Mouse (Mus musculus) intestine, postnatal 0 days (tissue): Measurements from ENCODE around the gene Map3k15. TPM values are rescaled to one million over a fixed set of nuclear protein-coding genes. Genes with fewer than 3 reads are reported as not detected.
A peak's percentile ranks its signal among the peaks of the same experiment; 100 is the strongest.

Experiments
- ATAC-seq: fragments of 200-750 bp; cut with Nextera tagmentation; 2 replicates; pipeline ENCODE4 v1.8.0; 2017; ENCODE audit warnings: mild to moderate bottlenecking, moderate TSS enrichment, moderate library complexity
- H3K27ac ChIP-seq: fragments of 300-500 bp; sonication (generic); 2 replicates; pipeline ENCODE4 v1.5.1; 2014; ENCODE audit warnings: mild to moderate bottlenecking, low read depth, low read length, moderate library complexity
- H3K27me3 ChIP-seq: fragments of 300-500 bp; sonication (generic); replicated peaks from 2 replicates; pipeline ENCODE4 v1.6.1; 2014; ENCODE audit warnings: low read length, mixed read lengths; ENCODE audit not compliant: control insufficient read depth, insufficient read depth
- H3K36me3 ChIP-seq: fragments of 300-500 bp; sonication (generic); 2 replicates; pipeline ENCODE4 v1.6.1; 2014; ENCODE audit warnings: mild to moderate bottlenecking, moderate library complexity; ENCODE audit not compliant: control insufficient read depth, insufficient read depth
- H3K4me1 ChIP-seq: fragments of 300-500 bp; sonication (generic); replicated peaks from 2 replicates; pipeline ENCODE4 v1.6.1; 2014; ENCODE audit warnings: antibody characterized with exemption, low read length, mixed read lengths; ENCODE audit not compliant: control insufficient read depth, insufficient read depth
- H3K4me2 ChIP-seq: fragments of 300-500 bp; sonication (generic); replicated peaks from 2 replicates; pipeline ENCODE4 v1.6.1; 2014; ENCODE audit warnings: low read depth, mild to moderate bottlenecking, moderate library complexity
- H3K4me3 ChIP-seq: fragments of 300-500 bp; sonication (generic); 2 replicates; pipeline ENCODE4 v1.5.1; 2014; ENCODE audit warnings: low read depth, low read length
- H3K9ac ChIP-seq: fragments of 300-500 bp; sonication (generic); 2 replicates; pipeline ENCODE4 v1.6.1; 2014; ENCODE audit warnings: mild to moderate bottlenecking, low read depth, low read length
- H3K9me3 ChIP-seq: fragments of 300-500 bp; sonication (generic); 2 replicates; pipeline ENCODE4 v1.6.1; 2016; ENCODE audit warnings: mixed run types; ENCODE audit not compliant: control insufficient read depth
- CTCF ChIP-seq: sonication (generic); IDR thresholded peaks from 2 replicates; pipeline ENCODE4 v1.5.1; 2016; ENCODE audit warnings: low read depth, mild to moderate bottlenecking, control low read depth, antibody characterized with exemption, moderate library complexity
- WGBS: fragments of 180-500 bp; shearing (Covaris S2); extraction: QIAGEN DNeasy Blood & Tissue Kit; methylation state at CpG from one replicate; pipeline ENCODE4 v1.1.7; 2014; 5-methylcytosine and 5-hydroxymethylcytosine counted together
- polyA plus RNA-seq: library from polyadenylated mRNA; unstranded; fragments of >200 nt; fragmentation: Nextera tagmentation; extraction: Ambion mirVana; gene quantifications from 2 replicates; pipeline ENCODE4 v1.2.1, GENCODE M21; 2015

Map3k15 gene
- polyA plus RNA-seq, 1 experiment from 2014 or later: 0.10 TPM

- H3K27ac ChIP-seq: no peak overlapping the region
- no peak overlapping the region for H3K4me3 ChIP-seq
- no peaks in the 10 kb centered on the region for H3K4me1 ChIP-seq
- 85% methylated on average over 4 of the region's 4 CpGs for WGBS
- no peak overlapping the region for H3K9ac ChIP-seq
- TF ChIP-seq CTCF: no peak
- H3K9me3 ChIP-seq: no peaks in the 10 kb centered on the region
- no peak for ATAC-seq
- H3K27me3 ChIP-seq: no peaks in the 10 kb centered on the region
- H3K4me2 ChIP-seq: no peak overlapping the region
- H3K36me3 ChIP-seq: no peaks in the 10 kb centered on the region
Observed at GRCm38 (mm10) chrX:160146806-160147205, 158.6 kb downstream of the Map3k15 start.

GRCm38 (mm10) chrX:160147406-160147805 is 159.2 kb downstream of the Map3k15 start:
- 82% methylated on average over 3 of the region's 3 CpGs for WGBS
- no peak overlapping the region for H3K4me3 ChIP-seq

GRCm38 (mm10) chrX:160148859-160149258 is 160.6 kb downstream of the Map3k15 start:
- WGBS: 89% methylated on average over 3 of the region's 3 CpGs
- no peak for ATAC-seq

More at GRCm38 (mm10) chrX:160147406-160147805, 159.2 kb downstream of the Map3k15 start:
- H3K4me2 ChIP-seq: no peak overlapping the region
- no peak overlapping the region for H3K9ac ChIP-seq
- ATAC-seq: no peak
- TF ChIP-seq CTCF: no peak
- no peaks in the 10 kb centered on the region for H3K4me1 ChIP-seq
- no peak overlapping the region for H3K27ac ChIP-seq
- no peaks in the 10 kb centered on the region for H3K27me3 ChIP-seq
- no peaks in the 10 kb centered on the region for H3K9me3 ChIP-seq
- H3K36me3 ChIP-seq: no peaks in the 10 kb centered on the region

GRCm38 (mm10) chrX:160153147-160153815 is 165.0 kb downstream of the Map3k15 start:
- peak; percentile 65 for TF ChIP-seq CTCF
- Histone ChIP-seq H3K36me3 (no peaks in the 10 kb centered on the region), H3K27me3 (no peaks in the 10 kb centered on the region), H3K9me3 (no peaks in the 10 kb centered on the region), H3K27ac (no peak overlapping the region), H3K9ac (no peak overlapping the region), H3K4me2 (no peak overlapping the region), H3K4me1 (no peaks in the 10 kb centered on the region), H3K4me3 (no peak overlapping the region)
- 58% methylated on average over 4 of the region's 4 CpGs for WGBS
- ATAC-seq: no peak

More at GRCm38 (mm10) chrX:160148859-160149258, 160.6 kb downstream of the Map3k15 start:
- Histone ChIP-seq H3K4me3 (no peak overlapping the region), H3K27me3 (no peaks in the 10 kb centered on the region), H3K9me3 (no peaks in the 10 kb centered on the region), H3K36me3 (no peaks in the 10 kb centered on the region), H3K9ac (no peak overlapping the region), H3K27ac (no peak overlapping the region), H3K4me1 (no peaks in the 10 kb centered on the region), H3K4me2 (no peak overlapping the region)
- no peak for TF ChIP-seq CTCF

GRCm38 (mm10) chrX:160164259-160164658 is 176.0 kb downstream of the Map3k15 start:
- H3K27ac ChIP-seq: no peak overlapping the region
- H3K36me3 ChIP-seq: no peaks in the 10 kb centered on the region
- no peaks in the 10 kb centered on the region for H3K27me3 ChIP-seq
- no peak for TF ChIP-seq CTCF
- 77% methylated on average over 3 of the region's 3 CpGs for WGBS
- H3K9me3 ChIP-seq: no peaks in the 10 kb centered on the region
- H3K9ac ChIP-seq: no peak overlapping the region
- H3K4me2 ChIP-seq: no peak overlapping the region
- no peaks in the 10 kb centered on the region for H3K4me1 ChIP-seq
- ATAC-seq: no peak
- no peak overlapping the region for H3K4me3 ChIP-seq

DNA sequence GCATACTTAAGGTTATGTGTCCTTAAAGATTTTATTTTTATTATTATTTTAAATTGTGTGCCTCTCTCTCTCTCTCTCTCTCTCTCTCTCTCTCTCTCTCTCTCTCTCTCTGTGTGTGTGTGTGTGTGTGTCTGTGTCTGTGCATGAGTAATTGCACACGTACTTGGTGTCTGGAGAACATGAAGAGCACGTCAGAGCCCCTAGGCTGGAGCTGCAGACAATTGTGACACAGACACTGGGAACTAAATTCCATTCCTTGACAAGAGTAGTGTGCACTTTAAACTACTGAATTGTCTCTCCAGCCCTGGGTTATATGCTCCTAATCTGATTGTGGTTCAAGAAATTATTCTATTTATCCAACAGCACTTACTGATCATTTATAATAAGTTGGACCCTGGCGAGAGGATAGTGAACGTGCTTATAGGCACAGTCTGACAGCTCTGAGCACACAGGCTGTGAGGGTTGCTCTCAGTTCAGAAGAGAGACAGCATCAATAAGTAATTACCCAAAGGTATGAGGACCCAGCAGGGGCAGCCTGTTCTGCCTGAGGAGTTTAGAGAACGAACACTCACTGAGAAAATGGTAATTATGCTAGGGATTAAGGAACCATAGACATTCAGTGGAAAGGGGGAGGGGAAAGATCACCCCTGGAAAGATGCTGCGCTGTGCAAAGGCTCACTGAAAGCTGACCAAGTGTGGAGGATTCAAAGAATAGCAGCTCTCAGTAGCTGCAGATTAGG is 178.2 kb downstream of the Map3k15 start:
- Histone ChIP-seq H3K9ac (no peak overlapping the region), H3K27ac (no peak overlapping the region), H3K36me3 (no peaks in the 10 kb centered on the region), H3K4me2 (no peak overlapping the region), H3K9me3 (no peaks in the 10 kb centered on the region), H3K4me3 (no peak overlapping the region), H3K27me3 (no peaks in the 10 kb centered on the region), H3K4me1 (no peaks in the 10 kb centered on the region)
- 48% methylated on average over 6 of the region's 6 CpGs for WGBS
- no peak for TF ChIP-seq CTCF
- no peak for ATAC-seq
